Mouse (Mus musculus): Measurements from ENCODE around the gene Olfr1218. TPM values are rescaled to one million over a fixed set of nuclear protein-coding genes. Genes with fewer than 3 reads are reported as not detected.

Gene Olfr1218
- polyA plus RNA-seq, 1 experiment from 2014 or later: not detected

Other genes with a start within 250 kb of the Olfr1218 start
- gene Olfr1202, start 246.7 kb downstream of the Olfr1218 start, polyA plus RNA-seq (2015; fragmentation: Nextera tagmentation; extraction: Ambion mirVana): not detected in 2 replicates
- not detected in 2 replicates for gene Olfr1205, start 231.4 kb downstream of the Olfr1218 start, polyA plus RNA-seq (2015; fragmentation: Nextera tagmentation; extraction: Ambion mirVana)
- not detected in 2 replicates for gene Olfr1204, start 211.9 kb downstream of the Olfr1218 start, polyA plus RNA-seq (2015; fragmentation: Nextera tagmentation; extraction: Ambion mirVana)
- gene Olfr1206, start 198.0 kb downstream of the Olfr1218 start, polyA plus RNA-seq (2015; fragmentation: Nextera tagmentation; extraction: Ambion mirVana): not detected in 2 replicates
- 0.11 TPM in 1 of 2 replicates, not detected in the other for gene Olfr1208, start 158.9 kb downstream of the Olfr1218 start, polyA plus RNA-seq (2015; fragmentation: Nextera tagmentation; extraction: Ambion mirVana)
- gene Olfr1209, start 146.0 kb downstream of the Olfr1218 start, polyA plus RNA-seq (2015; fragmentation: Nextera tagmentation; extraction: Ambion mirVana): not detected in 2 replicates
- not detected in 2 replicates for gene Olfr1211, start 123.1 kb downstream of the Olfr1218 start, polyA plus RNA-seq (2015; fragmentation: Nextera tagmentation; extraction: Ambion mirVana)
- not detected in 2 replicates for gene Olfr1212, start 107.2 kb downstream of the Olfr1218 start, polyA plus RNA-seq (2015; fragmentation: Nextera tagmentation; extraction: Ambion mirVana)
- gene Gm13762, start 80.9 kb downstream of the Olfr1218 start, polyA plus RNA-seq (2015; fragmentation: Nextera tagmentation; extraction: Ambion mirVana): 0.09 TPM in 1 of 2 replicates, not detected in the other
- gene Olfr1214, start 68.5 kb downstream of the Olfr1218 start, polyA plus RNA-seq (2015; fragmentation: Nextera tagmentation; extraction: Ambion mirVana): not detected in 2 replicates
- not detected in 2 replicates for gene Olfr1215, start 54.2 kb downstream of the Olfr1218 start, polyA plus RNA-seq (2015; fragmentation: Nextera tagmentation; extraction: Ambion mirVana)
- not detected in 2 replicates for gene Olfr1216, start 42.8 kb downstream of the Olfr1218 start, polyA plus RNA-seq (2015; fragmentation: Nextera tagmentation; extraction: Ambion mirVana)
- gene Olfr1217, start 29.1 kb downstream of the Olfr1218 start, polyA plus RNA-seq (2015; fragmentation: Nextera tagmentation; extraction: Ambion mirVana): 0.04 TPM in 1 of 2 replicates, not detected in the other
- gene Olfr1219, start 22.3 kb upstream of the Olfr1218 start, polyA plus RNA-seq (2015; fragmentation: Nextera tagmentation; extraction: Ambion mirVana): not detected in 2 replicates
- not detected in 2 replicates for gene Olfr1220, start 45.6 kb upstream of the Olfr1218 start, polyA plus RNA-seq (2015; fragmentation: Nextera tagmentation; extraction: Ambion mirVana)
- gene Olfr1221, start 56.1 kb upstream of the Olfr1218 start, polyA plus RNA-seq (2015; fragmentation: Nextera tagmentation; extraction: Ambion mirVana): 0.24 TPM in 1 of 2 replicates, not detected in the other
- gene Olfr1222, start 71.9 kb upstream of the Olfr1218 start, polyA plus RNA-seq (2015; fragmentation: Nextera tagmentation; extraction: Ambion mirVana): 0.05 TPM in 1 of 2 replicates, not detected in the other
- not detected in 2 replicates for gene Olfr1223, start 90.4 kb upstream of the Olfr1218 start, polyA plus RNA-seq (2015; fragmentation: Nextera tagmentation; extraction: Ambion mirVana)
- gene Olfr1224-ps1, start 102.9 kb upstream of the Olfr1218 start, polyA plus RNA-seq (2015; fragmentation: Nextera tagmentation; extraction: Ambion mirVana): not detected in 2 replicates
- gene Olfr1225, start 113.5 kb upstream of the Olfr1218 start, polyA plus RNA-seq (2015; fragmentation: Nextera tagmentation; extraction: Ambion mirVana): not detected in 2 replicates
- gene Olfr1226, start 138.9 kb upstream of the Olfr1218 start, polyA plus RNA-seq (2015; fragmentation: Nextera tagmentation; extraction: Ambion mirVana): not detected in 2 replicates
- gene Olfr1228, start 192.9 kb upstream of the Olfr1218 start, polyA plus RNA-seq (2015; fragmentation: Nextera tagmentation; extraction: Ambion mirVana): not detected in 2 replicates
- not detected in 2 replicates for gene Olfr1229, start 226.8 kb upstream of the Olfr1218 start, polyA plus RNA-seq (2015; fragmentation: Nextera tagmentation; extraction: Ambion mirVana)
- not detected in 2 replicates for gene Olfr1230, start 236.1 kb upstream of the Olfr1218 start, polyA plus RNA-seq (2015; fragmentation: Nextera tagmentation; extraction: Ambion mirVana)
- 0.11 TPM in 1 of 2 replicates, not detected in the other for gene Olfr1231, start 245.9 kb upstream of the Olfr1218 start, polyA plus RNA-seq (2015; fragmentation: Nextera tagmentation; extraction: Ambion mirVana)

All from embryonic facial prominence, embryonic 15.5 days (tissue).